Mouse (Mus musculus): ENCODE measurements around the gene Gria2. TPM values are rescaled to one million over a fixed set of nuclear protein-coding genes. Genes with fewer than 3 reads are reported as not detected.

Gria2 gene
- 100 to 1,000 TPM; 669 to 720 TPM for total RNA-seq (2021)

DNA sequence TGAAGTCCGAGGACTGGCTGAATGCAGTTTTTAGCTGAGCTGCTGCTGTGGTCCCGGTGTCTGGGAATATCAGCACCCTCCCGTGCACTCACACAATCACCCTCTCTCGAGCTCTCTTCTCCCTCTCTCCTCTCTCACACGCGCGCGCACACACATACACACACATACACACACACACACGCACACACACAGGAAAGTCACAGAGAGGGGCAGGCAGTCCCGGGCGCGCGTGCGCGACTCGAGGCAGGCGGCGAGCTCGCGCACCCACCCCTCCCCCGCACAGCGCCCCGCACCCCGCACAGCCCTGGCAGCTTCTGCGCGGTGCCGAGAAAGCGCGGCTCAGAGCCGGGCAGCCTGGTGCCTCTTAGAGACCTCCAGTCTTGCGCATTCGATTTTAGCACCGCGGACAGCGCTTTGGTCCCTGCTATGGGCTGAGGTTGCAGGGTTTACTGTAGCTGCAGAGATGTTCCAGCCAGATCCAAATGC is at the start of gene Gria2:
TSS of gene Gria2 (minus strand) at position 240 of the 486 bp plus-strand sequence.
- peak; percentile 90 to 91 for DNase-seq

DNA sequence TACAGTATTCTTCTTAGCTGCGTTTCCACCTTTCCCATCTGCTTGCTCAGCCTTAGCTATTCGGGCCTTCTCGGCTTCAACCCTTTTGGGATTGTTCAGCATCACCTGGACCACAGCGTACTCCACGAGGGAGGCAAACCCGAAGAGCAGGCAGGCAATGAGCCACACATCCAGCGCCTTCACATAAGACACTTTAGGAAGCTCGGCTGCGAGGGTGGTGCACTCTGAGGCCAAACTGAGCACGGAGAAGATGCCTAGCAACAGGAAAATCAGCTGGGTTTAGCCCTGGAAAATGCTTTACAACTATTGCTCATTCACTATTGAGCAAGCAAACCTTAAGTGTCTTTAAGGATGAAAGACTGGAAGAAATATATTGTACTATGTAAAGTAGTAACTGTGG is 48.3 kb upstream of the Gria2 start:
- peak in 1 of 2 experiments; percentile 3 for DNase-seq

DNA sequence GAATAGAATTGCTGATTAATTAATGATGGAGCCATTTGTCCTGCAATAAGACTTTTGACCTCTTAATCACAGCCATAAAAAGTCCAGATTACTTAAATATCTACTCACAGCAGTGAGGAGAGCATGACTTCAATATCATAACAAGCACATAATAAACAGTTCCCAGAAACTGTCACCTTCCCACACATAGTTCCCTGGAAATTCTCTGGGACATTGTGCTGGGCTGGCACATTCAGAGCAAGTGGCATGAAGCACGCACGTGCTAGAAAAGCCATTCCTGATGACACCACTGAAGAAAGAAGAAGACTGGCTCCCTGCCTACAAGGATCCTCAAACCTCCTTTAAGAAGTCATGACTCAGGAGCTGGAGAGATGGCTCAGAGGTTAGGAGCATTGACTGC is 43.0 kb upstream of the Gria2 start:
- peak; percentile 2 to 8 for DNase-seq

DNA sequence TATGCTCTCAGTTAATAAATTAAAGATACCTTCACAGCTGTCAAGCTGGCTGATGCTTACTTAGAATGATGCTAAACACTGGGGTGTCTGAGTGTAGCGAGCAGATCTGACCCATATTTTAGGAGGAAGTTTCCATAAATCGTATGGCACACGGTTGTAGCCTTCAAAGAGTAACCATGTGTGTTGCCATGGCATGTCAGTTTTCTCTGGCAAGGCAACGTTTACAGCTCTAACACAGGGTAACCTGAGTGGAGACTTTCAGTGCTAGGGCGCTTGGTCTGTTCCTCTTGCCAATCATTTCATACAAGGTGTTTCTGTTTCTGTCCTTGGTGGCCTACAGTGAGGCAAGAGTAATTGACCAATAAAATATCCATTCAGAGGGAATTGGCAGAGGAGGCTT is 37.2 kb upstream of the Gria2 start:
- no peak for DNase-seq

DNA sequence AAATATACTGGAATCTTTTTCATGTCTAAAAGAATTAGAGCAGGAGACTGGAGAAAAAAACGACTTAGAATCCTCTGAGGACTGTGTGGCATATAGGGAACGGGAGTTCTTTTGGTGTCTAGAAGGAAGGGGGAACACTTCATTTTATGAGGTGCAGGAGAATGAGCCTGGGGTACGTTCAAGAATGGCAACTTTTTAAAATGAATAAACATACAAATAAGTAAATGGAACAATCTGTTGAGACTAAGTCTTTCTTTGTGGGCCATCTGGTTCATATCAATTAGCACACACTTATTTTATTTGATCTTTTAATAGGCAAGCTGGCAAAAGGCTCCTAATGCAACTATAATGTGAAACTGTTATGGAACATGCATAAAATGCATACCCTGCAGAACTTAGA is 34.9 kb upstream of the Gria2 start:
- DNase-seq = no peak

DNA sequence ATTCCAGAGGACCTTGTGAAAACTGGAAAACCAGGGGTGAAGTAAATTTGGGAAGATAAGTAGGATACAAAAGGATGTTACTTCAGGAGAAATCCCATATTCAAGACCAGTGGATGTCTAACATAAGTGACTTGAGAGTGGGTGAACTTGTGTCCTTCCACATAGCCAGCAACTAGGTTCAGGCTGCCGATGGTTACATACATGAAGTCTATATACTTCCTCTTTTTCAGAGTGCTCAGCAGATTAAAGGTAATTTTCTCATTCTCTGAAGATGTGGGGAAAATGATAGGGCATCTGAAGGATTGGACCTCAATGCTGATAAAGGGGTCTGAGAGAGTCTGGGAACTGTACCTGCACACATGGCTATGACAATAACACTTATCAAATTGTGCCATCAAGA is 21.3 kb upstream of the Gria2 start:
- no peak for DNase-seq

DNA sequence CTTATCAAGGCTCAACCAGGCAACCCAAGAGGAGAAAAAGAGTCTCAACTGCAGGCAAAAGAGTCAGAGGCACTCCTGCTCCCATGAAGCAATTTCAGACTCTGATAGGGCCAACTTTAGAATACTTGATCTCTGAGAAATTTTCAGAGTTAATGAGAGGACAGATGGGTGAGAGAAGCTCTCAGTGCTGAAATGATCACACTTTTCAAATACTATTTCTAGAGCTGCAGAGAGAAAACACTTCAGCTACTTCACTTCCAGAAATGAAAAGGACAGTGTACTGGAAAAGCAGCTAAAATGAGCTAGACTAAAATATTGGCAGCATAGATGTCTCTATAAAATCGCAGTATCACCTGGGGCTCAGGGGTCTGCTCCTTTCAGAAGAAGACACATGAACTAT is 16.0 kb upstream of the Gria2 start:
- DNase-seq = no peak

DNA sequence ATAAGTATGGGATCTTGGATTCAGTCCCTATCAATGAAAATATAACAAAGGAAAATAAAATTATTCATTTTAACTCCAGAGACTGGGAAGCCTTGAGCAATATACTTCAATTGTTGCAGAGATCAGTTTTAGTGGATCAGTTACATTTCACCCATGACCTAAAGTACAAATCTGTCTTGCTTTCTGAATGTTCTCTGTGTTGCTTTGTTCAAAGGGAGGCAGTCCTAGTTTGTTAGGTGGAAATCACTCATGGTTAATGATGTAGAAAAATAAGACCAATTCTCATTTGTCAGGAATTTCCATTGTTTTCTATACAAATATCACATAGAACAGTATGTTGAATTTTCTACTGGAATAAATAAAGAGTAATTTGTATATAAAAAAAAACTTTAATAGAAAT is 11.1 kb upstream of the Gria2 start:
- DNase-seq = no peak

DNA sequence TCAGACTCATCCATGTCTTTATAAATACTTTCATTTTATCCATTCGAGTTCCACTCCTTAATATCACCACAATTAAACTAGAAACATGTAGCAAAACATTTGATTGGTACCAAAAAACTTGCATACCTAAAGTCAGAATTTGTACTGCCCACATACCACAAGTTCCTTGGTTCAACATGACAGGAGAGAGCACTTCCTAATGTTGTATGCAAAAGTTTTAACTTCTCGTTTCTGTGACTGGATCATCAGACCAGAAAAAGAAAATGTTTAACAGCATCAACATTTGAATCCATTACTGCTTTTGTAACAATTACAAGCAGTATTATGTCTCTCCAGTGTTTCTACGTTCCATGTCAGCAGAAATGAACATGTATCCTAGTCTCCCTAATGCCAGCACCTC is 9.6 kb upstream of the Gria2 start:
- DNase-seq = no peak

DNA sequence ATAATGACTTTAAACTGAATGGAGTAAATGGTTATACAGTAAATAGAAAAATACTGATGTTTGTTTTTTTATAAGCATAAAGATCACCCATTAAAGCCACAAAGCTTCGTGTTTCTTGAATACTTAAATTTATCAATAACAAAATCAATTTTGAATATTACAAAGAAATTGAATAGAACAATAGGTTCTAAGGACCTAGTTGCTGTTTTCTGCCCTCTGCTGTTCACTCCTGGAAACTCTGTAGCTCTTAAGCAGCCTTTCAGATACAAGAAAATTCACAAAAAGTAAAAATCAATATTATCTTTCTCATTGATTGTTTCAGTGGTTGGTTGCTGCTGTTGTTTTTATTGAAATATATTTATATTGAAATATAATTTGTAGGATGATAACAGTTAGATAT is 2.7 kb upstream of the Gria2 start:
- DNase-seq = no peak

DNA sequence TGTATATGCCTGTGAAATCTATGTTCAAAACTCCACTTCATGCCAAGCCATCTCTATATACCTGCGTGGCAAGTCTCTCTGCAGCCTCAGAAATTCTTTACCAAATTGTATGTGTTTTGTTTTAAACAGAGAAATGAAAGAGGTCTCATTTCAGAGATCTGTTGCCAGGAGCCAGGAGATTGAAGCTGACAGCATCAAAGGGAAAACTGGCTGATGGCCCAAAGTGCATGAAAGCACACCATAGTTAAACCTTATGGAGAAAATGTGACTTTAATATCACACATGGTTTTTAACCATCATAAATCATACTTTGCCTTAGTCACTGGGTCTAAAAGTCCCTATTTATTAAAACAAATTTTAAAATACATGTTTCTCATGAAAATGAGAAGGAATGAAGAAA is 1.2 kb upstream of the Gria2 start:
- no peak for DNase-seq

DNA sequence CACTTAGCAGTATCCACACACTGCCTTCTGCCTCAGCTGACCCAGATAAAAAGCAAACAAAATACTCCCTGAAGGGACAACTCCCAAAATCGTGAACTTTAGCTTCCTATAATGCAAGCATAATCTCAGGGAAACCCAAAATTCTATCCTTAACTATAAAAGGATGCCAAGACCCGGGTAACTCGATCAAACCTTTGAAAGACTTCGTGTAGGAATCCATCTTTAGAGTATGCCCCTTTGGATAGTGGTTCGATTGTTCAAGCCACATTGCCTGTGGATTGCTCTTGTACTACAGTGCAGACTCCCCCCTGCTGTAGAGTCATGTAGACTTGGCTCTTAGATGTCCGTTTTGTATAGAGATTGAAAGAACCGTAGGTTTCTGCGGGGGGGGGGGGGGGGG is 576 bp upstream of the Gria2 start:
- DNase-seq = no peak

DNA sequence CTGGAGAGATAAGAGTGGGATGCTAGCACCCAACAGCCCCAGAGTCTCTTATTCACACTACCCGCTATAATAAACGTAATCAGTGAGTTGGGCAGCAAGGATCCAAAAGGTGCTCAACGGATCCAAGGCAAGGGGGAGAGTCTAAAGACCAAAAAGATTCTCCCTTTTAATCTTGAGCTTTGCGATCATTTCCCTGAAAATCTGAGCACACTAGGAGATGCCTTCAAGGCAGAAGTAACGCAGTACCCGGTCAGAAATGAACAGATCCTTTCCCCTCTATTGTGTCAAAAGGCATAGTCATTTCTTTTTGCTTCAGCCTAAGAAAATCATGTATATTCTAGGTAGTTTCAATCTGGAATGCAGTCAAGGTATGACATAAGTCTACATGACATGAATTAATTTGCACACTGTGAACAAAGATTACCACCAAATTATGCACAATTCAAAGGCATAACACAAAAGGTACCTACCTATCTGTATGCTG is 766 bp downstream of the Gria2 start:
- DNase-seq = no peak

DNA sequence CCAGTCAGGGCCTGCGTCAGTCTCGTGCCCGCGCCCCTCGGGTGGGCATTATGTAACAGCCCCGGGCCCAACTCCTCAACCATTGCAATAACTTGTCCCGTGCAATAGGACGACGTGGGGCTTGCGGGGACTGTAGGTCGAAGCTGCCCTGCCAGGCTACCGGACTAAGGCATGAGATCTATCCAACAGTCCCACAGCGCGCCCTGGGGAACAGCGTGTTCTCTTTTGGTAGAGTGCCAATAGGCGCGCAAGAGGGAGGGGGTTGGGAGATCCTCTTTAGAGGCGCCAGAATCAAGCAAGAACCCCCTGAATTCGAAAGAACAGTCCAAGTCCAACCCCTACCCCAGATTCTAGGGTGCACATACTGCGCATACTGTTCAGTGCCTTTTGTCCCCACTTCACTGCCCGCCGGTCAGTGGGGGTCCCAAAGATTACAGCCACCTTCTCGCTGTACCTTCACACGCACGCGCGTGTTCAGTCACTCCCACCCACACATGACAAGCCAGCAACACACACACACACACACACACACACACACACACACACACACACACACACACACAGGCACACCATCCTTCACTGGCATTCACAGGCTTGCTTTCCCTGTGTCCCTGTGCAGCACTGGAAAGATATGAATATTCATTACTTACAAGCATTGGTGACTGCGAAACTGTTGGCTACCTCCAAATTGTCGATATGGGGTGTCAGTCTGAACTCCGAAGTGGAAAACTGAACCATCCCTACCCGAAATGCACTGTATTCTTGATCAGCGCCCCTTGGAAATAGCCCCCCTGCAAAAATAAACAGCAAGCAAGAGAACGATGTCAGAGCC is 1.4 kb downstream of the Gria2 start:
- peak; percentile 80 to 81 for DNase-seq

DNA sequence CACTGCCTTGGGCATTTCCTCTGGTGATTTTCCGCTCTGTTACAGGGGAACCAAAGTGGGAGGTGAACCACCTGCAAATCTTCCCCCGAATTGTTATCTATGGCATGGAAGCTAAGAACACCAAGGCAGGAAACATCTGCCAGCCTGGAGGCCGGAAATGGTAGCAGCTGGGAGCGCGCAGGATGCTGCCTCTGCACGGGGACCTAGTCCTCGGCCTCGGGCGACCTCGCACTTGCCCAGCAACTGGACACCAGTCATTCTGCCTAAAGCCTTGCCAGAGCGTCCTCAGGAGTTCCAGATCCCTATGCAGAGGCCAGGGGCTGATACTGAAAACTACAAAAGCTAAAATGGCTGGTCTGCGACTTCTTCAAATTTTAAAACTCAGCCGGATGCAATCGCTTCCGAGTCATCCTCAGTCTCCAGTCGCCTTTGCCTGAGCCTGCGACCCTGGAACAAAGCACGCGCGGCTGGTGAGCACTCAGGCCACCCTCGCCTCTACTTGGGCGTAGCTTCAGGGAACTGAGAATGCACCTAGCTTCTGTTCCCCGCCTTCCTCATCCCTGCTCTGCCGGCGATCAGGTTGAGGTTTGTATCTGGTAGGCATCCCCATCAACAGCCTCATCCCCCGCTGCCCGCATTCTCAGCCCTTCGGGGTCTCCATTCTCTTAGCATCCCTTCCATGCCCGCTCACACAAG is 2.2 kb downstream of the Gria2 start:
- DNase-seq = peak; percentile 61 to 64

DNA sequence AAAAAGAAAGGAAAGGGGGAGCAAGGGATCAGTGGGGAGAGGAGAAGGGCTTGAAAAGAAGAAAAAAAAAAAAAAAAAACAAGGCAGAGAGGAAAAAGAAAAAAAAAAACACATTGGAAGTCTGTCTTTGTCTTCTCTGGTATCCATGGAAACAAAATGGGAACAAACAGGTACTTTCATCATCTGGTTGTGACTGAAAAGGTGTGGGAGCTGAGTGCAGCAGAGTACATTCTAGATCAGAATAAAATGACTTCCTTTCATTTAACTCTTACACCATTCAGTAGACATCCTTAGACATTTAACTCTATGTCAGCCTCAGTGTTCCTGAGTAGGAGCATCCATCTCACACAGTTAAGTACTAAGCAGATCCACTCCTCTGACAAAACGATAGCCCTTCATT is 4.7 kb downstream of the Gria2 start:
- no peak for DNase-seq

DNA sequence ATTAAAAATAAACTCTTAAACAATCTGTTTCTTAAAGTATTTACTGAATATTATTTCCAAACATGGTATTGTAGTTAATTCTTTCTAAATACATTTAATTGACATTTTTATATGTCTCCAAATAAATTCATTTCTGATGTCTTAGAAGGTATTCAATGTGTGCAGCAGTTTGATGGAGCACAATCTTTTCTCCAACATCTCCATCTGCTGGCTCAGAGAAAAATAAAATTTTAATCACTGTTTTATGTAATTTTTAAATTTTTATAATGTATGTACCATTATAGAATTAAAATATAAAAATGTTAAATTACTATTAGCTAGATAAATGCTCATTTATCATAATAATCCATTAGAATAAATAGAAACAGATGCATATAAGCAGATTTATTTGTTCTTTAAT is 5.9 kb downstream of the Gria2 start:
- no peak for DNase-seq

DNA sequence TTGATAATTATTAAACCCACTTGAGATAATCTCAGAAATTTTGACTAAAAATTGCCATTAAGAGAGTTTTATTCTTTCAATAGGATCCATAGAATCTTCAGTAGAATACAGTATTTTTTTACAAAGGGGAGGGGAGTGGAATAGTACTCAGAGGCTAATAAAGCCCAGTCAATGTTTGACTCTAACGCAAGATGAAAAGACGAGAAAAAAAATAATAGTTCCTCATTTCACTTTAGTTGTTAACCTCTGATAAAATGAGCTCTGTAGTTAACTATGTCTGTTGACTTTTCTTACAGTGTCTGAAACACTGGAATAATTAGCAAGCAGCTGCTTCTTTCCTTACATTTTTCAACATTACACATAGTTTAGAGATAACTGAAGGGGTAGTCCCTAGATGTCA is 7.4 kb downstream of the Gria2 start:
- no peak for DNase-seq

DNA sequence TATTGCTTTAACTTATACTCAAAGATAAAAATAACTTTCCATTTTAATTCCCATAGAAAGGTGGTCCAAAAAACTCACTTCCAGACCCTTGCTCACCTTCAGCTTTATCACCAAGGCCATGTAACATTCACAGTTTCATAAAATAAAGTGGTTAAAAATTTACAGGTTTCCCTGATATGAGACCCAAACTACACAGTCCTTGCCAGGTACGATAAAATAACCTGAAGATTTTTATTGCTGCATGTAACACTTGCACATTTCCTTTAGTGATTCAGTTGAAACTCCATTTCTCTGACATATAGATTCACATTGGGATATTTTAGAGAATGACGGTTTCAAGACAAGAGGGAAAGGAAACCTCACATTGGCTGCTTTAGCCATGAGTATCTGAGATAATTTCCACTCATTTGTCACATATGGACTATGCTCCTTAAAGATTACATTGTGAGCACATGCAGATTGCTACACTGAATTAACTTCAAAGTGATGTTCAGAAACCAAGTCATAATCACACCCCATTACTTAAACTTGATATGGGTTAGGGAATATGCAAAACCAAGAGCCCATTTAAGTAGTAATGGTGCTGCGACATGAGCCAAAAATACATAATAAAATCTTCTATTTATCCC is 15.4 kb downstream of the Gria2 start:
- DNase-seq = no peak

DNA sequence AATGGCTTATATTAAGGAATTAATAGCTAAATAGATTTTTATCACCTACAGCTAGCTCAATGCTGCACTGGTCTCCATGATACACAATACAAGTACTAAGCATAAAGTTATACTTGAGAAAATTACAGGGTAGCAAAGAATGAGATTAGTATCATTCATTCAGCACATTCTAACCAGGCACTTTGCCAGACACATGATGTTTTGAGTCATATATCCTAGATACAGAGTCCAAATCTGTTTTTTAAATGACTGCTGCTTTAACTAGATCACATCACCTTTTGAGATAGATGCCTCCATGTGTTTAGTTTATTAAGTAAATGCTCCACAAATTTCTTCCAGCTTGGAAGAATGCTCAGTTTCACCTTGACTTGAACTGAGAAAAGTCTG is 21.5 kb downstream of the Gria2 start:
- no peak for DNase-seq

DNA sequence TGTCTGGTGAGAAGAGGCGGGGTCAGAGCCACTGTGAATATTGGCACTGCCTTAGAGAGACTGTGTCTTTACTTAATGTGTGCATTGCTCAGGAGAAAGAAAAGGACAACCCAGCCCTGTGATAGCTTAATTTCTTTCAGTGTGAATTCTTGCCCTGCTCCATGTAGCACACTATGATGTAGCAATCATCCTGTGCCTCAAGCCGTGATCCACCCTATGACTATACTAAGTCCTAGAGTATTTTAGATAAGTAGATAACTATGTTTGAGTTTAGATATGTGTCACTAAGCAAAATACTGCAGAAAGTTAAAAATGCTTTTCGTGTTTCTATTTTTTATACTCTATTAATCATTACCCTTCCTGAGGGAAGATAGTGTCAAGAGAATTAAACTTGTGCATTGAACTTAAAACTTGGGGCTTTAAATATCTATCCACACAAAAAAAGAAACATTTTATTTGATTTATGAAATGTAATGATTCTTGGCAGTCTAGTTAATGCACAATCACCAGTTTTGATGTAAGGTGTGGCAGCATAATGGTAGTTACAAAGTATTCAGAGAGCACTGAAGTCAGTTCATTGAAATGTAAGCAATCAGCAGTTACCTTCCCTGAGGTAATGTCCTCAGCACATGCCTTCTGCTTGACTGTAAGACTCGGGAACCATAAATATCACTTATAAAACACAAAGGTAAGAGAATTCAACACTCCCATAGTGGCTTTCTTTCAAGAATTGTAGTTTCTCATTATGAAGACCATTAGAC is 22.1 kb downstream of the Gria2 start:
- DNase-seq = no peak

DNA sequence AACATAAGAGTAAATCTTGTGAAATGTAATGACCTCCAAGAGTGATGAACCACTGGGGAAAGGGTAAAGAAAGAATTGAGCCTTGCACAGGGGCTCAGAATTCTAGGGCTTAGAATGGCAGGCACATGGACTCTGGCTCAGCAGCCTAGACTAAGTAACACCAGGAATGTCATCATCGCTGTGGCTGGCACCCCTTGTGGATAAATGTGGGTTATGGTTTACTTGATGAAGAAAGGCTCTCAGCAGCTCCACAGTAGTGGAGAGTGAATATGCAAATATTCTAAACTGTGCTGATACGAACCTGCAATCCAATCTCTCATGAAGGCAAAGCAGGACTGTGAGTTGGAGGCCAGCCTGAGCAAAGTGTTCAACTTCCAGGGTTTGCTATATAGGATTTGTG is 26.0 kb downstream of the Gria2 start:
- no peak for DNase-seq

DNA sequence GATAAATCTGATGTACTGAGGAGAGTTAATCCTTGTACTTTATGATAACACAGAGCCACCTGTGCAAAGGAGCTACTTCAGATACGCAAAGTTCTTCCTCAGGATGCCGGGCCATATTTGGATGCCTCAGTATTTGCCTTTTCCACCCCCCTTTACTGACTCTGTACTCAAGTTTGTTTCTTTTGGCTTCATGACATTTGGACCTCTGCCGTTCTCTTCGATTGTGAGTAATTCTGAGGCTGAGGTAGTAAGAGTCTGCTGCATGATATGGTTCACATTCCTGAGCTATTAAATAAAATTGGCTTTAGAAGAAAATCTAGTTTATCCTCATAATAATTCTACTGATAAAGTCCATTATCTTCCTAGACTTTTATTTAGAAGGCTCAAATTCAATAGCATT is 26.7 kb downstream of the Gria2 start:
- no peak for DNase-seq
